In genomic region chr9:32488627-32489026, GRCm38 (mm10) we compare ENCODE assay signal across 25 mouse cellular contexts.
"Had no signal": no experiment of that assay in that cellular context is flagged by ENCODE, and none has a peak within 500 bp of the region (broad histone marks: within the 10 kb centered on the region; RNA-seq: fewer than 3 reads in every experiment).

No protein-coding gene starts in this region.

- ATAC-seq: hindbrain, embryonic 16.5 days; intestine, embryonic 16.5 days had no signal

- H3K9me3 ChIP-seq: heart, embryonic 10.5 days; heart, embryonic 12.5 days; hindbrain, embryonic 10.5 days; hindbrain, embryonic 12.5 days; kidney, embryonic 15.5 days; limb, embryonic 10.5 days; limb, embryonic 12.5 days had no signal

- H3K4me3 ChIP-seq: gastrocnemius, adult 2 months; heart, embryonic 10.5 days; heart, embryonic 12.5 days; hindbrain, embryonic 10.5 days; hindbrain, embryonic 12.5 days; kidney, embryonic 15.5 days; left cerebral cortex, adult 2 months; limb, embryonic 10.5 days; limb, embryonic 12.5 days had no signal

- H3K36me3 ChIP-seq: heart, embryonic 10.5 days; heart, embryonic 12.5 days; hindbrain, embryonic 10.5 days; hindbrain, embryonic 12.5 days; kidney, embryonic 15.5 days had no signal

- DNase-seq: gastrocnemius, adult 2 months; gastrocnemius, postnatal 10 days; gastrocnemius, postnatal 25 days; heart, adult 18-20 months; heart, postnatal 10 days; heart, postnatal 4 days; kidney, adult 11 months; kidney, adult 2 months; kidney, adult 9 months; kidney, postnatal 14 days; kidney, postnatal 36 days; liver had no signal

- H3K9ac ChIP-seq: heart, embryonic 12.5 days; hindbrain, embryonic 12.5 days; hindbrain, embryonic 14.5 days; kidney, embryonic 15.5 days; limb, embryonic 12.5 days had no signal

- H3K4me2 ChIP-seq: heart, embryonic 12.5 days; hindbrain, embryonic 12.5 days; hindbrain, embryonic 14.5 days; kidney, embryonic 15.5 days; limb, embryonic 12.5 days; liver, embryonic 11.5 days had no signal

- H3K27me3 ChIP-seq: heart, embryonic 12.5 days; hindbrain, embryonic 12.5 days; kidney, embryonic 15.5 days; limb, embryonic 12.5 days had no signal

- H3K27ac ChIP-seq: gastrocnemius, adult 2 months; heart, embryonic 10.5 days; hindbrain, embryonic 10.5 days; hindbrain, embryonic 12.5 days; hindbrain, embryonic 14.5 days; kidney, embryonic 15.5 days; kidney, postnatal 0 days; left cerebral cortex, adult 2 months; limb, embryonic 10.5 days; limb, embryonic 12.5 days had no signal
